Mouse (Mus musculus): ENCODE results near the gene Ift80. TPM values are rescaled to one million over a fixed set of nuclear protein-coding genes. Genes with fewer than 3 reads are reported as not detected.

Ift80 gene
- 9.5 and 13.4 TPM in 2 replicates for polyA plus RNA-seq (2015; fragmentation: Nextera tagmentation; extraction: Ambion mirVana)

DNA sequence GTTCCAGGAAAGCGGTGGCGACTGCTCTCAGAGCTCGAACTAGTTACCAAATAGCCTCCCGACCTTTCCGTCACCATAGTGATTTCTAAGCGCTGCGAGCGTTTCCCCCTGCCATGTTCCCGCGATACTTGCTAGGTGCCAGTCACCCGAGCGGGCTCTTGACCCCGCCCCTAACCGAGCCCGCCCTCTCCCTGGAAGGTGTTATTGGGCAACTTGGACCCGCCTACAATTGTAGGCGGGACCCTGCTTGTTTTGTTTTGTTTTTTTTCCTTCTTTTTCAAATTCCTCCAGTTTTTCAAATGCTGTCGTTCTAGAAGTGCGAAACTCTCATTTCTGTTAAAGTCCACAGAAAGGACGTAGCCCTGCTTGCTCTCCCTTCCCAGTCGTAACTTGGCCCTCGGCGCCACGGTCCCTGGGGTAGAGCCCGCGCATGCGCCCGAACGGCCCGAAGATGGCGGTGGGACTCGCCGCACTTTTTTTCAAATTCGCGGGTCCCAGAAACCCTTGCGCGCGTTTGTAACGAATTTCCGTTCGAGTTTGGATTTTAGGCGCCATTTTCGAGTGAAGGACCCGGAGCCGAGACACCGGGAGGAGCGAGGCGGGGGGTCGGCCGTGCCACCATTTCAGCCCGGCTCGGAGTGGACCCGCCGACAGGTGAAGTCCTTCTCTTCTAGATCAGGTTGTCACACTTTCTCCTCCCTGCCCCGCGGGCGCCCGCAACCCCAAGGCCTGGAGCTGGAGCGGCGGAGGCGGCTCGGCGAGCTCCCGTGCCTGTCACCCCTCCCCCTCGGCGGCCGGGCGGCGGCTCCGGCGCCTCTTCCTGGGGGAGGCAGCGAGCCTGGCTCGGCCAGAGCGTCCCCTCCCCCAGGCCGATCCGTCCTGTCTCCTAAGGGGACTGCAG, at the start of gene Ift80, which contains the start of gene Smc4:
Ift80 (minus strand) TSS at position 134 of the 901 bp plus-strand sequence.
Smc4 (plus strand) TSS at position 302 of the 901 bp plus-strand sequence.
- Histone ChIP-seq H3K27me3 (ENCODE audit: control insufficient read depth, insufficient read depth, low read length) (no peaks in the 10 kb centered on the region), H3K9ac (ENCODE audit: low read length) (peak within 1 kb of the TSS; percentile 93), H3K4me1 (ENCODE audit: control insufficient read depth, insufficient read depth, low read length) (peaks cover 11% of the 10 kb centered on the region), H3K4me3 (ENCODE audit: low read length) (peak within 1 kb of the TSS; percentile 99), H3K27ac (ENCODE audit: low read length) (peak within 1 kb of the TSS; percentile 94), H3K9me3 (replicated peaks; ENCODE audit: control insufficient read depth, low read length) (no peaks in the 10 kb centered on the region), H3K4me2 (ENCODE audit: low read depth, low read length) (peak within 1 kb of the TSS; percentile 86), H3K36me3 (ENCODE audit: control insufficient read depth, insufficient read depth) (no peaks in the 10 kb centered on the region)
- under 1% methylated on average over 71 of the region's 76 CpGs for WGBS
- peak; percentile 90 for ATAC-seq (replicated peaks; ENCODE audit: extremely low read depth, insufficient read depth, low FRiP score)

DNA sequence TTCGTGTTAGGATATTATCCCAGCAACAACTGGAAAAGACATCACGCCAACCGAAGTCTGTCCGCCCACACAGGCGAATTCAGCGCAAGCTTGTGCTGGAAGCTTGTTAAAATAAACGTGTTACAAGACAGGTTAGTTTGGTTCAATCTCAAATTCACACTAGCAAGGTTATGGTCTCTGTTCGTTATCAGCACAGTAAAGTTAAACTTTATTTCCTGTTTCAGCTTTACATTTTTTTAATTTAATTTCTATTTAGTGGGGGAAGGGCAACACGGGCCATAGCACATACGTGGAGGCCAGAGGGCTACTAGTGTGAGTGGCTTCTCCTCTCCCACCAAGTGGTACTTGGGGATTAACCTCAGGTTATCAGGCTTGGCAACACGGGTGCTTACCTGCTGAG, 47.5 kb upstream of the Ift80 start:
- 88% methylated on average over 11 of the region's 11 CpGs for WGBS
- no peaks in the 10 kb centered on the region for H3K27me3 ChIP-seq (ENCODE audit: control insufficient read depth, insufficient read depth, low read length)
- H3K27ac ChIP-seq (ENCODE audit: low read length): no peak overlapping the region
- ATAC-seq (replicated peaks; ENCODE audit: extremely low read depth, insufficient read depth, low FRiP score): no peak
- no peak overlapping the region for H3K9ac ChIP-seq (ENCODE audit: low read length)
- no peaks in the 10 kb centered on the region for H3K4me1 ChIP-seq (ENCODE audit: control insufficient read depth, insufficient read depth, low read length)
- H3K9me3 ChIP-seq (replicated peaks; ENCODE audit: control insufficient read depth, low read length): no peaks in the 10 kb centered on the region
- no peaks in the 10 kb centered on the region for H3K36me3 ChIP-seq (ENCODE audit: control insufficient read depth, insufficient read depth)
- no peak overlapping the region for H3K4me2 ChIP-seq (ENCODE audit: low read depth, low read length)
- no peak overlapping the region for H3K4me3 ChIP-seq (ENCODE audit: low read length)

DNA sequence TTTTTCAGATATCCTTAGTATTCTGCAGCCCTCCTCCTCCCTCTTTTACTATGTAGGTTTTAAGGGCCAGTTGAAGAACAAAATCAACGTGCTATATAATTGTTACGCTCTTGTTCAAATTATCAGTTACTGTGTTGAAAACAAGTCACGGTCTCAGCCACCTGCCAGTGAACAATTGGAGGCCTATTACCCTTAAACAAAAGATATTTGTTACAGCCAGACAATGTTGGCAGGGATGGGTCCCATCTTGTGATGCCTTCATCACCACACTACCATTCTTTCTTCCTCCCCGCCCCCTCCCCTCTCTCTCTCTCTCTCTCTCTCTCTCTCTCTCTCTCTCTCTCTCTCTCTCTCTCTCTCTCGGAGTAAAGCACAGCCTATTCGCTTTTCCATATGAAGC, 44.6 kb upstream of the Ift80 start:
- Histone ChIP-seq H3K27me3 (ENCODE audit: control insufficient read depth, insufficient read depth, low read length) (no peaks in the 10 kb centered on the region), H3K36me3 (ENCODE audit: control insufficient read depth, insufficient read depth) (no peaks in the 10 kb centered on the region), H3K4me1 (ENCODE audit: control insufficient read depth, insufficient read depth, low read length) (peaks cover 5% of the 10 kb centered on the region), H3K4me3 (ENCODE audit: low read length) (no peak overlapping the region), H3K27ac (ENCODE audit: low read length) (no peak overlapping the region), H3K9me3 (replicated peaks; ENCODE audit: control insufficient read depth, low read length) (no peaks in the 10 kb centered on the region), H3K9ac (ENCODE audit: low read length) (no peak overlapping the region), H3K4me2 (ENCODE audit: low read depth, low read length) (no peak overlapping the region)
- 72% methylated on average over 6 of the region's 6 CpGs for WGBS
- no peak for ATAC-seq (replicated peaks; ENCODE audit: extremely low read depth, insufficient read depth, low FRiP score)

DNA sequence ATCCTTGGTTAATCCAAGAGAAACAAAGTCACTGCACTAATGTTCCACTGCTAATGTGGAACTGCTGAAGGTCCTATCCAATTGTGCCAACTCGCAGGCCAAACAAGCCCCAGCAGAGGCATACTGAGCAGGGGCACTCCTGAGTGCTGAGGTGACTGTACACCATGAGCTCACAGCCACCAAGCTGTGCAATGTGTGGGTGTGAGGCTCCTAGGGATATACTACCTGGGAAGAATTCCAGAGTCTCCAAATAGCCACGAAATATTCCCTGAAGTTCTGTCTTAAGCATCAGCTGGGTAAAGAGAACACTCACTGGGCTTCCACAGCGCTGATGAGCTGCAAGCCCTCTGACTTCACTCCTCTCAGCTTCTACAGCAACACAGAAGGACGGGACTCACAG, 43.3 kb upstream of the Ift80 start:
- no peaks in the 10 kb centered on the region for H3K9me3 ChIP-seq (replicated peaks; ENCODE audit: control insufficient read depth, low read length)
- peaks cover 12% of the 10 kb centered on the region for H3K4me1 ChIP-seq (ENCODE audit: control insufficient read depth, insufficient read depth, low read length)
- WGBS: 65% methylated on average over 4 of the region's 4 CpGs
- H3K4me2 ChIP-seq (ENCODE audit: low read depth, low read length): no peak overlapping the region
- no peak overlapping the region for H3K4me3 ChIP-seq (ENCODE audit: low read length)
- ATAC-seq (replicated peaks; ENCODE audit: extremely low read depth, insufficient read depth, low FRiP score): no peak
- H3K36me3 ChIP-seq (ENCODE audit: control insufficient read depth, insufficient read depth): no peaks in the 10 kb centered on the region
- H3K9ac ChIP-seq (ENCODE audit: low read length): no peak overlapping the region
- H3K27me3 ChIP-seq (ENCODE audit: control insufficient read depth, insufficient read depth, low read length): no peaks in the 10 kb centered on the region
- no peak overlapping the region for H3K27ac ChIP-seq (ENCODE audit: low read length)

DNA sequence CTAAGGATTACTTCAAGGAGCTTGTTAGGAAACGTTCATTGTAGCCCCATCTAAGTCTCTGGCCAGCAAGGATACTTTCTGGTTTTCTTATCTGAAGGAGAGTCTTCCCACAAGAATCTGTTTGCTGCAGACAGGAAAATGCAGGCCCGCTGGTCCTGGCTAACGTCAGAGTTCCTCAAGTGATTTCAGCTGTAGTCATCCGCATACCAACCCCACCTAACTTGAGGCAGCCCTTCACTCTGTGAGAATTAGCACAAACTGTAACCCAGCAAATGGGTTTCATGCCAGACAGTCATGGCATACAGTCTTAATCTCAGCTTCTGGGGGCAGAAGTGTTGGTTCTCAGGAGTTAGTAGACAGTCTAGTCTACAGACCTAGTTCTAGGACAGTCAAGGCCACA, 42.1 kb upstream of the Ift80 start:
- no peak overlapping the region for H3K9ac ChIP-seq (ENCODE audit: low read length)
- H3K9me3 ChIP-seq (replicated peaks; ENCODE audit: control insufficient read depth, low read length): no peaks in the 10 kb centered on the region
- H3K27me3 ChIP-seq (ENCODE audit: control insufficient read depth, insufficient read depth, low read length): no peaks in the 10 kb centered on the region
- no peak overlapping the region for H3K4me3 ChIP-seq (ENCODE audit: low read length)
- H3K4me1 ChIP-seq (ENCODE audit: control insufficient read depth, insufficient read depth, low read length): peaks cover 12% of the 10 kb centered on the region
- H3K36me3 ChIP-seq (ENCODE audit: control insufficient read depth, insufficient read depth): no peaks in the 10 kb centered on the region
- no peak overlapping the region for H3K4me2 ChIP-seq (ENCODE audit: low read depth, low read length)
- no peak overlapping the region for H3K27ac ChIP-seq (ENCODE audit: low read length)
- ATAC-seq (replicated peaks; ENCODE audit: extremely low read depth, insufficient read depth, low FRiP score): no peak
- WGBS: 47% methylated on average over 4 of the region's 4 CpGs

DNA sequence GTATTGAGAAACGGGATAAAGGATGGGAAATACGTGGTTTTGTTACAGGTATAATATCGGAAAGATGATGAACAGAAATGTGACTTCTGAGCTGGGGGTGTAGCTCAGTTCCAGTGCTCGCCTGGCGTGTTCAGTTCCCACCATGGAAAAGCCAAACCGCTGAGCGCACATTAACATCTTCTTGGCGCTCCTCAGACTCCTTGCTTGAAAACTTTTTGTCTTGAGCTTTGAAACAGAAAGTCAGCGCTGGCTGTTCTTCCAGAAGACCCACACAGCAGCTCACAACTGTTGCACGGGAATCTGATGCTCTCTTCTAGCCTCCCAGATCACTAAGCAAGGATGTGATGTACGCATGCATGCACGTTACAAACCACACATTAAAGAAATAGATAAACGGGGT, 41.4 kb upstream of the Ift80 start:
- H3K27me3 ChIP-seq (ENCODE audit: control insufficient read depth, insufficient read depth, low read length): no peaks in the 10 kb centered on the region
- peak overlapping the region; percentile 76 for H3K4me2 ChIP-seq (ENCODE audit: low read depth, low read length)
- H3K9ac ChIP-seq (ENCODE audit: low read length): peak overlapping the region; percentile 80
- 25% methylated on average over 13 of the region's 13 CpGs for WGBS
- no peaks in the 10 kb centered on the region for H3K9me3 ChIP-seq (replicated peaks; ENCODE audit: control insufficient read depth, low read length)
- H3K27ac ChIP-seq (ENCODE audit: low read length): no peak overlapping the region
- H3K36me3 ChIP-seq (ENCODE audit: control insufficient read depth, insufficient read depth): no peaks in the 10 kb centered on the region
- peak overlapping the region; percentile 96 for H3K4me3 ChIP-seq (ENCODE audit: low read length)
- ATAC-seq (replicated peaks; ENCODE audit: extremely low read depth, insufficient read depth, low FRiP score): no peak
- H3K4me1 ChIP-seq (ENCODE audit: control insufficient read depth, insufficient read depth, low read length): peaks cover 15% of the 10 kb centered on the region

DNA sequence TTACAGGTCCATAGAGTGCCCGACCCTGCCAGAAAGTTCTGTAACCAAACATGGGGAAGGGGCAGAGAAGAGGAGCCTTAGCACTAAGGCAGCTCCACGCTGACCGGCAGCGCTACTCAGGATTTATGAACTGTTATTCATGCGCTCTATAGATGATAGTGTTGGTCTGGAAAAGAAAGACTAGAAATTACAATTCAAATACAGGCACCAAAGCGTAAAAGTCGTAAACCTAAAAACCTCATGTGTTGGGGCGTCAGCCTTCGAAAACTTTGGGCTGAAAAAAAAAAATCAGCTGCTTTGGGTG, 41.0 kb upstream of the Ift80 start:
- H3K4me1 ChIP-seq (ENCODE audit: control insufficient read depth, insufficient read depth, low read length): peaks cover 17% of the 10 kb centered on the region
- H3K4me3 ChIP-seq (ENCODE audit: low read length): peak overlapping the region; percentile 96
- H3K27me3 ChIP-seq (ENCODE audit: control insufficient read depth, insufficient read depth, low read length): no peaks in the 10 kb centered on the region
- H3K4me2 ChIP-seq (ENCODE audit: low read depth, low read length): peak overlapping the region; percentile 76
- 8% methylated on average over 9 of the region's 9 CpGs for WGBS
- H3K27ac ChIP-seq (ENCODE audit: low read length): peak overlapping the region; percentile 91
- peak overlapping the region; percentile 80 for H3K9ac ChIP-seq (ENCODE audit: low read length)
- no peaks in the 10 kb centered on the region for H3K9me3 ChIP-seq (replicated peaks; ENCODE audit: control insufficient read depth, low read length)
- peak; percentile 2; the same call in 1 of the 2 replicates for ATAC-seq (replicated peaks; ENCODE audit: extremely low read depth, insufficient read depth, low FRiP score)
- peaks cover under 1% of the 10 kb centered on the region for H3K36me3 ChIP-seq (ENCODE audit: control insufficient read depth, insufficient read depth)

DNA sequence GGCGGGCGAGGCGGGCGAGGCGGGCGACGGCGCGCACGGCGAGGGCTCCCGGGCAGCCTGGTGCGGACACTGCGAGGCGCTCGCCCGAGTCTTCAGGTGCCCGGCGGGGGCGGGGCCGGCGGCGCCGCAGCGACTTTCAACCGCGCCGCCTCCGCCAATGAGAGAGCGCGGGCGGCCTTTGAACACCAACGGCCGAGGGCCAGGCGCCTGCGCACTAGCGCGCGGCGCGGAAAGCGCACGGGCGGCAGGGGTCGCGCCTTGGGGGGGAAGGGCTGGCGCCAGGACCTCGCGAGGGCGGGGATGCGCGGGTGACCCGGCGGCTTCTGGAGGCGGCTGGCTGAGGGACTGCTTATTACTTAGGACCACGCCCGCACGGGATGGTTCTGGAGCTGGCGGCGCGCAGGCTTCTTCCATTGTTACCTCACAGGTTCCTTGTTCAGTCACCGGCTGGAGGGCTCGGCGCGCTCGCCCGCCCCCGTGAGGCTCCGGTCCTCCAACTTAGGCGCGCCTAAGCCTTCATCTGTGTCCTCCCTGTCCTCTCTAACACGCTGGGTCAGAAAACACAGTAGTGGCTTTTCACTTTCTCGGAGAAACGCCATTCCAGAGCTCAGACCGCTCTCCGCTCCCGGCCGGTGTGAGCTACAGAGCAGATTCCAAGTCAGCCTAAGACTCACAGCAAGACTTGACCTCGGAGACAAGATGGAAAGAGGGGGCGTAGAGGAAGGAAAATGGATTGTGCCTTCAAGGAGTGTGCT, 40.5 kb upstream of the Ift80 start, which contains the start of gene Trim59:
Trim59 (minus strand) TSS at position 111 of the 755 bp plus-strand sequence.
- WGBS: under 1% methylated on average over 75 of the region's 80 CpGs
- Histone ChIP-seq H3K4me1 (ENCODE audit: control insufficient read depth, insufficient read depth, low read length) (peaks cover 17% of the 10 kb centered on the region), H3K9me3 (replicated peaks; ENCODE audit: control insufficient read depth, low read length) (no peaks in the 10 kb centered on the region), H3K36me3 (ENCODE audit: control insufficient read depth, insufficient read depth) (peaks cover 4% of the 10 kb centered on the region), H3K27me3 (ENCODE audit: control insufficient read depth, insufficient read depth, low read length) (no peaks in the 10 kb centered on the region), H3K9ac (ENCODE audit: low read length) (peak within 1 kb of the TSS; percentile 91), H3K27ac (ENCODE audit: low read length) (peak within 1 kb of the TSS; percentile 91), H3K4me2 (ENCODE audit: low read depth, low read length) (peak within 1 kb of the TSS; percentile 76), H3K4me3 (ENCODE audit: low read length) (peak within 1 kb of the TSS; percentile 96)
- ATAC-seq (replicated peaks; ENCODE audit: extremely low read depth, insufficient read depth, low FRiP score): peak; percentile 94

DNA sequence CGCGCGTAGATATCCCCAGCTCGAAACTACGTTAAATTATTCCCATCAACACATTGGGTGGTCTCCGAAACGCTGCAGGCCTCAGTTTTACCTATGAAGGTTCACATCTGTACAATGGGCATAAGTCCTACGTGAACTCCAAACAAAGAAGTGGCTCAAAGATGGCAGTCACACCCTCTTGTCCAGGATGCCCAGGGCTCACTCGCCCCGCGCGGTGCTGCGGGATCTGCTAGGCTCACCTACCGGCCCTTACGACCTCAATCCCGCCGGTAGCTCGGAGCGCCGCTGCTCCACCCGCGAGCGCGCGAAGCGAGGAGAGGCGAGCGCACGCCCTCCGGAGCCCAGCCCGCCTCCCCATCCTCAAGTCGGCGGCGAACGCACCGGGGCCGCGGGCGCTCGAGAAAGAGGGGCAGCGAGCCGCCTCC, 39.8 kb upstream of the Ift80 start:
- no peaks in the 10 kb centered on the region for H3K9me3 ChIP-seq (replicated peaks; ENCODE audit: control insufficient read depth, low read length)
- under 1% methylated on average over 40 of the region's 42 CpGs for WGBS
- peaks cover 17% of the 10 kb centered on the region for H3K4me1 ChIP-seq (ENCODE audit: control insufficient read depth, insufficient read depth, low read length)
- H3K27me3 ChIP-seq (ENCODE audit: control insufficient read depth, insufficient read depth, low read length): no peaks in the 10 kb centered on the region
- H3K4me3 ChIP-seq (ENCODE audit: low read length): peak overlapping the region; percentile 96
- H3K36me3 ChIP-seq (ENCODE audit: control insufficient read depth, insufficient read depth): peaks cover 7% of the 10 kb centered on the region
- peak; percentile 43 for ATAC-seq (replicated peaks; ENCODE audit: extremely low read depth, insufficient read depth, low FRiP score)
- H3K27ac ChIP-seq (ENCODE audit: low read length): peak overlapping the region; percentile 85
- H3K9ac ChIP-seq (ENCODE audit: low read length): peak overlapping the region; percentile 91
- peak overlapping the region; percentile 72 for H3K4me2 ChIP-seq (ENCODE audit: low read depth, low read length)

Measured in heart, embryonic 16.5 days (tissue).